Mouse (Mus musculus): Measurements from ENCODE around the gene Atg101. TPM values are rescaled to one million over a fixed set of nuclear protein-coding genes. Genes with fewer than 3 reads are reported as not detected.
A peak's percentile ranks its signal among the peaks of the same experiment; 100 is the strongest.
"Not testable (repeated sequence)": the region's sequence is repeated elsewhere in the genome, so short reads cannot be mapped to it uniquely, and the experiment has no call there.

Gene Atg101
- polyA plus RNA-seq, 1 experiment from 2014 or later = 48.6 TPM

DNA sequence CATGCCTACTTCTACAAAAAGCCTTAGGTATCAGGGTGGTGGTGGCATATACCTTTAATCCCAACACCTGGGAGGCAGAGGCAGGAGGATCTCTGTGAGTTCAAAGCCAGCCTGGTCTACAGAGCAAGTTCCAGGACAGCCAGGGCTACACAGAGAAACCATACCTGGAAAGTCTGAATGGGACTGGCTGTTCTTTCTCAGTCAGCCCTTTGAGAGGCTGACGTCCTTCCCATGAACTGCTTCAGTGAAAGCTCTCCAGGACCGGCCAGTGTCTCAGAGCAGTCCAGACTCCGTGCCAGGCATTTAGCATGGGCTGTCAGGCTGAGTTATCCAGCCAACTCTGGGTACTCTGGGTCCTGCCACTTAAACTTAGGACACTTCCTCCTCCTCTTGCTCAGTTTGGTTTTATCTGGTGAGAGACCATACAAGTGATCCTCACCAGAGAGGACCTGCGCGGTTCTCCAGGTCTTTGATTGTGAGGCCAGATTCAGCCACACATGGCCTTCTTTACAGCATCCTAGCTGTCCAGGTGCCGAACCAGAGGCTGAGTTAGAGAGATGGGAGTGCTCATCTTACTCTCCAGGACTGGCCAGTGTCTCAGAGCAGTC, 36.0 kb downstream of the Atg101 start:
- POLR2A ChIA-PET = no interaction called here
- DNase-seq (ENCODE audit: low read depth, low spot score) (no peak), ATAC-seq (no peak)
- no peak for TF ChIP-seq CTCF (IDR thresholded peaks at IDR 0.05)
- in situ Hi-C loops (cut with MboI; ENCODE audit: low pct_unique_long_range_greater_than_20kb) = no loop called here
- H3K27me3 ChIP-seq = no peaks in the 10 kb centered on the region
- CTCF ChIA-PET = no interaction called here

- TF ChIP-seq CTCF (IDR thresholded peaks at IDR 0.05) = no peak
- DNase-seq (ENCODE audit: low read depth, low spot score) = no peak
- ATAC-seq = no peak
- ChIA-PET POLR2A (no interaction called here), CTCF (interaction anchor here (0.8 kb wide), 1 partner anchor 21 kb away, joined by 3 read pairs; no protein-coding TSS in a partner anchor)
- no peaks in the 10 kb centered on the region for H3K27me3 ChIP-seq
- in situ Hi-C loops (cut with MboI; ENCODE audit: low pct_unique_long_range_greater_than_20kb) = no loop called here
Measured at GRCm38 (mm10) chr15:101320618-101321041, 36.6 kb downstream of the Atg101 start.

DNA sequence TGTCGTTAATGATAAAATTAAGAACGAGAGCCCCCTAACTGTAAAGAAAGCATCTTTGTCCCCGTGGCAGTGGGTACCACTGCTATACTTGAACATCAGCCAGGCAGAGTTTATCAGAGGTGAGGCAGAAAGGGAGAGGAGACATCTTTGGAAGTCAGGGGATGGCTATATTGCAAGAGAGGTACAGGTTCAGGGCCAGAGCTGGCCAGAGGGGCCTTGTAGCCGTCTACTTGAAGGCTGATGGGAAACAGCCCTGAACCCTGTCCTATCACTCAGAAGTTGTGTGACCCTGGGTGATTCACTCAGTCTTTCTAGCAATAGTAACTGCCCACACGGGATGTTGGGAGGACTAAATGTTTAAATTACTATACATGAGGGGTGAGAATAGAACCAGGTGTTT, 37.1 kb downstream of the Atg101 start:
- DNase-seq (ENCODE audit: low read depth, low spot score) (no peak), ATAC-seq (no peak)
- in situ Hi-C loops (cut with MboI; ENCODE audit: low pct_unique_long_range_greater_than_20kb) = no loop called here
- TF ChIP-seq CTCF (IDR thresholded peaks at IDR 0.05) = no peak
- no peaks in the 10 kb centered on the region for H3K27me3 ChIP-seq
- ChIA-PET POLR2A (no interaction called here), CTCF (interaction anchor here (0.8 kb wide), 1 partner anchor 20 kb away, joined by 3 read pairs; no protein-coding TSS in a partner anchor)

DNA sequence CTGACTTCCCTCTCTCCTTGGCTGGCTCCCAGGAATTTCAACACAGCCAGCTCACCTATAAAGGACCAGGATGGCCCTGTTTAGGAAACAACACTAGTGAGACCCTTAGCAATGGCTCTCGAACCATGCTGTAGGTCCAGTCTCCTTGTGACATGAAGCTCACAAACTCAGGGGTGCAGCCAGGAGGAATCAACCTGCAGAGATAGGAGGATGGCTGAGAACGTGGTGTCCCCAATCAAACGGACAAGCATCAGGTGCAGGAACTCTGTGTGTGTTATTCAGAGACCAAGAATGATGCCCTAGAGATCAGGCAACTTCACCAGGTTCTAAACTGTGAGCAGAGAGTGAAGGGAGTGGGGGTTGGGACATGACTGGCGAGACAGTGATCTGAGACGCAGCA, 38.0 kb downstream of the Atg101 start:
- in situ Hi-C loops (cut with MboI; ENCODE audit: low pct_unique_long_range_greater_than_20kb) = no loop called here
- POLR2A ChIA-PET = no interaction called here
- DNase-seq (ENCODE audit: low read depth, low spot score) (no peak), ATAC-seq (no peak)
- no peak for TF ChIP-seq CTCF (IDR thresholded peaks at IDR 0.05)
- CTCF ChIA-PET = no interaction called here
- H3K27me3 ChIP-seq = no peaks in the 10 kb centered on the region

GRCm38 (mm10) chr15:101322640-101323039, 38.6 kb downstream of the Atg101 start:
- ATAC-seq (no peak), DNase-seq (ENCODE audit: low read depth, low spot score) (no peak)
- ChIA-PET CTCF (interaction anchor here (1.5 kb wide), 1 partner anchor 449 kb away, joined by 3 read pairs; no protein-coding TSS in a partner anchor), POLR2A (no interaction called here)
- in situ Hi-C loops (cut with MboI; ENCODE audit: low pct_unique_long_range_greater_than_20kb) = no loop called here
- TF ChIP-seq CTCF (IDR thresholded peaks at IDR 0.05) = no peak
- H3K27me3 ChIP-seq = no peaks in the 10 kb centered on the region

- TF ChIP-seq CTCF (IDR thresholded peaks at IDR 0.05) = no peak
- H3K27me3 ChIP-seq = no peaks in the 10 kb centered on the region
- DNase-seq (ENCODE audit: low read depth, low spot score) (no peak), ATAC-seq (no peak)
- CTCF ChIA-PET = interaction anchor here (1.5 kb wide), 1 partner anchor 448 kb away, joined by 3 read pairs; no protein-coding TSS in a partner anchor
- in situ Hi-C loops (cut with MboI; ENCODE audit: low pct_unique_long_range_greater_than_20kb) = no loop called here
- POLR2A ChIA-PET = no interaction called here
Measured at GRCm38 (mm10) chr15:101323511-101323910, 39.4 kb downstream of the Atg101 start.

DNA sequence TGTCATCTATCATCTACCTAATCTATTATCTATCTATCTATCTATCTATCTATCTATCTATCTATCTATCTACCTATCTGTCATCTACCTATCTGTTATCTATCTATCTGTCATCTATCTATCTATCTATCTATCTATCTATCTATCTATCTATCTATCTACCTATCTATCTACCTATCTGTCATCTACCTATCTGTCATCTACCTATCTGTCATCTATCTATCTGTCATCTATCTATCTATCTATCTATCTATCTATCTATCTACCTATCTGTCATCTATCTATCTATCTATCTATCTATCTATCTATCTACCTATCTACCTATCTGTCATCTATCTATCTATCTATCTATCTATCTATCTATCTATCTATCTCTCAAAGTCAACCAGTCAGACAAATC, 40.3 kb downstream of the Atg101 start:
- POLR2A ChIA-PET; in situ Hi-C loops (cut with MboI; ENCODE audit: low pct_unique_long_range_greater_than_20kb); H3K27me3 ChIP-seq; DNase-seq (ENCODE audit: low read depth, low spot score); ATAC-seq: not testable (repeated sequence)
- CTCF ChIA-PET = interaction anchor here (1.5 kb wide), 1 partner anchor 448 kb away, joined by 3 read pairs; no protein-coding TSS in a partner anchor

- CTCF ChIA-PET = interaction anchor here (1.0 to 3.0 kb wide), 4 partner anchors 11 to 740 kb away, joined by 3 to 20 read pairs (median 4); no protein-coding TSS in a partner anchor
- no peak for TF ChIP-seq CTCF (IDR thresholded peaks at IDR 0.05)
- in situ Hi-C loops (cut with MboI; ENCODE audit: low pct_unique_long_range_greater_than_20kb) = no loop called here
- H3K27me3 ChIP-seq = no peaks in the 10 kb centered on the region
- DNase-seq (ENCODE audit: low read depth, low spot score) = no peak
- POLR2A ChIA-PET = interaction anchor here (1.0 kb wide), 1 partner anchor 11 kb away, joined by 3 read pairs; no protein-coding TSS in a partner anchor
- ATAC-seq = no peak
Measured at GRCm38 (mm10) chr15:101325991-101326534, 42.0 kb downstream of the Atg101 start.

DNA sequence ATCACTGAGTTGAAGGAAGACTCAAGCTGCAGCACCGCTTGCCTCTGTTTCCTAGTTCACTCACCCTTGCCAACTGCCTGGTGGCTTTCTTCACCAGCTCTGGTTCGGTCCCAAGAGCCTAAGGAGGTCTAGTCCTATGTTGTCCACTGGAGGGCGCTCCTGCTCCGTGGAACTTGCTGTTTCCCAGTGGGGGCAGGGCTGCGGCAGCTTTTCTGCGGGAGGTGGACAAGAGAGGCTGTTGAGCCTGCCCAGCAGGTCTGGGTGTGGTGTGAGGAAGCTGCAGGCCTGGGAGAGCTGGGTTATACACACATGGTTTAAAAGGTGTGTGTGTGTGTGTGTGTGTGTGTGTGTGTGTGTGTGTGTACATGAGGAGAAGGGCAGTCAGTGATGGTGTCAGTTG, 43.2 kb downstream of the Atg101 start:
- ChIA-PET CTCF (interaction anchor here (0.7 to 3.0 kb wide), 15 partner anchors 9 to 658 kb away, joined by 3 to 20 read pairs (median 5); no protein-coding TSS in a partner anchor), POLR2A (no interaction called here)
- ATAC-seq (peak; percentile 14), DNase-seq (ENCODE audit: low read depth, low spot score) (no peak)
- TF ChIP-seq CTCF (IDR thresholded peaks at IDR 0.05) = no peak
- in situ Hi-C loops (cut with MboI; ENCODE audit: low pct_unique_long_range_greater_than_20kb) = no loop called here
- no peaks in the 10 kb centered on the region for H3K27me3 ChIP-seq

DNA sequence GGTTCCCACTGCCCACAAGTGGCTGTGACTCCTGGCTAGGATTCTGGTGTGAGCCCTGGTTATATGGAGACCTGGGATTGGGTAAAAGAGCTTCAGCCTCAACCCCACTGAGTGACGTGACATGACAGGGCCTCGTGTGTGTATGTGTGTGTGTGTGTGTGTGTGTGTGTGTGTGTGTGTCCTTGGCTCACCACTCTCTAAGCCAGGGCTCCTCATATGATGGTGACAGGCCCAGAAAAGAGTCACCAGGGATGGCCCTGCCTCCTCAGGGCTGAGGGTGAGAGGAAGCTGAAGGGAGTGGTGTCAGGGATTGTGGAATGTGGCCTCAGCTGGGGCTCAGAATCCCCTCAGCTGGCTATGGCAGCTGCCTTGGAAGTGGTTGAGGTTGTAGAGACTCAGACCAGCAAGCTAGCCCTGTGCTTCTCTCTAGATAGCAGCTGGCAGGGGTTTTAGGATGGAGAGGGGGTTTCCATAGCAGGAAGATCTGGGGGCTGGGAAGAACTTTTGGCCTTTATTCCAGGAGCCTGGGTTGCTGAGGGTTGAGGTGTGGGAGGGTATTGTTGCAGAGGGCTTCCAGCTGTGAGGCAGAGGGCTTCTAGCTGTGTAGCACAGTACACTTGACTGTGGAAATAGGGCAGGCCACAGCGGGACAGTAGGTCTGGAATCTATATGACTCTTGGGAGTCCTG, 44.9 kb downstream of the Atg101 start:
- no peak for TF ChIP-seq CTCF (IDR thresholded peaks at IDR 0.05)
- DNase-seq (ENCODE audit: low read depth, low spot score) (no peak), ATAC-seq (peak; percentile 5)
- H3K27me3 ChIP-seq = no peaks in the 10 kb centered on the region
- in situ Hi-C loops (cut with MboI; ENCODE audit: low pct_unique_long_range_greater_than_20kb) = no loop called here
- ChIA-PET CTCF (interaction anchor here (0.8 to 2.2 kb wide), 6 partner anchors 9 to 655 kb away, joined by 3 to 8 read pairs (median 5); no protein-coding TSS in a partner anchor), POLR2A (no interaction called here)

DNA sequence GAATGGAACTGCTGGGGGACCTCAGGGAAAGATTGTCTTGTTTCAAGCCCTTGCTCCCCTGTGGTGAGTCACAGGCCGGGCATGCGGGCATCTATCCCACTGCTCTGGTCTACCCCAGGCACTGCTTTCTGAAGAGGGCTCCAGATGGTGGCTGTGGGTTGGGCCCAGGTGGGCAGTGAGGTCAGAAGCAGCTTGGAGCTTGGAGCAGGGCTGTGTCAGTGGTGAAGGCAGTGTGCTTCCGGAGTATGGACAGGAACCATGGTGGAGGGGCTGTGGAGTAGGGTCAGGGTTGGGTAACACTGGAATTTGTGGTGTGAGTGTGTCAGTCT, 45.5 kb downstream of the Atg101 start:
- H3K27me3 ChIP-seq = no peaks in the 10 kb centered on the region
- no peak for DNase-seq (ENCODE audit: low read depth, low spot score)
- in situ Hi-C loops (cut with MboI; ENCODE audit: low pct_unique_long_range_greater_than_20kb) = no loop called here
- ATAC-seq = peak; percentile 49
- POLR2A ChIA-PET = no interaction called here
- CTCF ChIA-PET = interaction anchor here (0.8 to 2.2 kb wide), 4 partner anchors 12 to 655 kb away, joined by 4 to 8 read pairs (median 5); no protein-coding TSS in a partner anchor
- TF ChIP-seq CTCF (IDR thresholded peaks at IDR 0.05) = no peak

Data from Patski (cell line).